Mouse (Mus musculus) embryonic facial prominence, embryonic 15.5 days (tissue): ENCODE results near the gene Ppp1r3g. TPM values are rescaled to one million over a fixed set of nuclear protein-coding genes. Genes with fewer than 3 reads are reported as not detected.
"Not testable (repeated sequence)": the region's sequence is repeated elsewhere in the genome, so short reads cannot be mapped to it uniquely, and the experiment has no call there.

Source experiments
- ATAC-seq: fragments of 200-750 bp; cut with Nextera tagmentation; 2 replicates; pipeline ENCODE4 v1.8.0; 2017; ENCODE audit warnings: low read depth, moderate TSS enrichment; ENCODE audit not compliant: insufficient number of reproducible peaks, low FRiP score, low TSS enrichment
- H3K27ac ChIP-seq: fragments of 300-500 bp; sonication (generic); replicated peaks from 2 replicates; pipeline ENCODE4 v1.5.1; 2015; ENCODE audit warnings: mild to moderate bottlenecking, inconsistent platforms
- H3K27me3 ChIP-seq: fragments of 300-500 bp; sonication (generic); 2 replicates; pipeline ENCODE4 v1.6.1; 2015; ENCODE audit warnings: inconsistent platforms
- H3K36me3 ChIP-seq: fragments of 300-500 bp; sonication (generic); 2 replicates; pipeline ENCODE4 v1.6.1; 2015; ENCODE audit warnings: mild to moderate bottlenecking, inconsistent platforms
- H3K4me1 ChIP-seq: fragments of 300-500 bp; sonication (generic); 2 replicates; pipeline ENCODE4 v1.6.1; 2015; ENCODE audit warnings: inconsistent platforms
- H3K4me2 ChIP-seq: fragments of 300-500 bp; sonication (generic); replicated peaks from 2 replicates; pipeline ENCODE4 v1.6.1; 2015; ENCODE audit warnings: mild to moderate bottlenecking, inconsistent platforms
- H3K4me3 ChIP-seq: fragments of 300-500 bp; sonication (generic); replicated peaks from 2 replicates; pipeline ENCODE4 v1.5.1; 2015; ENCODE audit warnings: mild to moderate bottlenecking, inconsistent platforms
- H3K9ac ChIP-seq: fragments of 300-500 bp; sonication (generic); 2 replicates; pipeline ENCODE4 v1.6.1; 2015; ENCODE audit warnings: inconsistent platforms
- H3K9me3 ChIP-seq: fragments of 300-500 bp; sonication (generic); replicated peaks from 2 replicates; pipeline ENCODE4 v1.6.1; 2016; ENCODE audit warnings: inconsistent platforms
- WGBS: fragments of 180-500 bp; shearing (Covaris S2); methylation state at CpG from one replicate; pipeline ENCODE4 v1.1.7; 2015; 5-methylcytosine and 5-hydroxymethylcytosine counted together
- polyA plus RNA-seq: library from polyadenylated mRNA; unstranded; fragments of >200 nt; fragmentation: Nextera tagmentation; extraction: Ambion mirVana; gene quantifications from 2 replicates; pipeline ENCODE4 v1.2.1, GENCODE M21; 2015

Ppp1r3g gene
- polyA plus RNA-seq, 1 experiment from 2014 or later: 1.5 TPM

DNA sequence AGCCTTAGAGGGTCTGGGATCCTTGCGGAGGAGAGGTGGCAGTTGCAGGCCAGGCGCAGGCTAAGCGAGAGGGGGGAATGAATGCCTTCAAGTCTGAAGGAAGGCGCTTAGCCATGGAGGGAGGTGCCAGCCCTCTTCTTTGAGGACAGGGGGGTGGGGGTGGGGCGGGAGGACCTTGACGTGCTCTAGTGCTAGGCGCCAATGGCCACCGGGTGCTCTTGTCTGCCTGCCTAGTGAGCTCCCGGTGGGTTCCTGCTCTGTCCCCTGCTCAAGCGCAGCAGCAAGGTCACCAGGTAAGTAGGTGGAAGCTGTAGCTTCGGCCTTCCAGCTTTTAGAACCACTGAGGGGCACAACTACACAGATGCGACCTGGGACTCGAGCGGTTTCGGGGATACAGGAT, 9.1 kb downstream of the Ppp1r3g start:
- H3K4me2 ChIP-seq: peak overlapping the region; percentile 100
- no peak overlapping the region for H3K27ac ChIP-seq
- H3K27me3 ChIP-seq: peaks cover 11% of the 10 kb centered on the region
- peaks cover 6% of the 10 kb centered on the region; the same call in 1 of the 2 replicates for H3K4me1 ChIP-seq
- 0 out of 2 replicates have a peak, but pooled peaks have one; percentile 15 for ATAC-seq
- H3K9ac ChIP-seq: no peak overlapping the region
- no peaks in the 10 kb centered on the region for H3K9me3 ChIP-seq
- peak overlapping the region; percentile 59 for H3K4me3 ChIP-seq
- H3K36me3 ChIP-seq: no peaks in the 10 kb centered on the region
- 6% methylated on average over 15 of the region's 15 CpGs for WGBS

DNA sequence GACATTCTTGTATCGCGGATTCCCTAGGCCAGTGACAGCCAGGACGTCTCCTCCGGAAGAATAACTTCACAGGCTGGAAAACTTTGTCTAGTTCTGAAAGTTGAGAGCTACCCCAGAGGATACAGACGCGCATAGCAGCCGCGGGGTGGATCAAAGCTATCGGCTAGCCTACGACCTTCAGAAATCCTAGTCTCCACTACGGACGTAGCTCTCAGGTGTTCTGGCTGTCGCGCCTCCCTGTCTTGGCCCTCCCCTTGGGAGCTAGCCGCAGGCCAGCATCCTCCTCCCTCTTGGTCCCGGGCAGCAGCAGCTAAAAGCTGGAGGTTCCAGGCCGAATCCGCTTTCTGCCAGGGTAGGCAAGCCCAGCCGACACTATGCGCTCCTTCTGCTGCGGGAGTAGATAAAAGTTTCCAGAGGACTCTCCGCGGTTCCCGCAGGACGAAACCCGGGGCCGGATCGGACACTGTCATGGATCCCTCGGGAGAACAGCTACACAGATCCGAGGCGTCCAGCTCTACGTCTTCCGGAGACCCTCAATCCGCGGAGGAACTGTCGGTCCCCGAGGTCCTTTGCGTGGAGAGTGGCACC, 9.6 kb downstream of the Ppp1r3g start:
- H3K9me3 ChIP-seq: no peaks in the 10 kb centered on the region
- peak overlapping the region; percentile 100 for H3K4me2 ChIP-seq
- peak; percentile 55 for ATAC-seq
- peaks cover 11% of the 10 kb centered on the region for H3K27me3 ChIP-seq
- H3K36me3 ChIP-seq: no peaks in the 10 kb centered on the region
- peak overlapping the region; percentile 24 for H3K9ac ChIP-seq
- peak overlapping the region; percentile 59 for H3K4me3 ChIP-seq
- no peak overlapping the region for H3K27ac ChIP-seq
- under 1% methylated on average over 38 of the region's 38 CpGs for WGBS
- peaks cover 6% of the 10 kb centered on the region; the same call in 1 of the 2 replicates for H3K4me1 ChIP-seq

DNA sequence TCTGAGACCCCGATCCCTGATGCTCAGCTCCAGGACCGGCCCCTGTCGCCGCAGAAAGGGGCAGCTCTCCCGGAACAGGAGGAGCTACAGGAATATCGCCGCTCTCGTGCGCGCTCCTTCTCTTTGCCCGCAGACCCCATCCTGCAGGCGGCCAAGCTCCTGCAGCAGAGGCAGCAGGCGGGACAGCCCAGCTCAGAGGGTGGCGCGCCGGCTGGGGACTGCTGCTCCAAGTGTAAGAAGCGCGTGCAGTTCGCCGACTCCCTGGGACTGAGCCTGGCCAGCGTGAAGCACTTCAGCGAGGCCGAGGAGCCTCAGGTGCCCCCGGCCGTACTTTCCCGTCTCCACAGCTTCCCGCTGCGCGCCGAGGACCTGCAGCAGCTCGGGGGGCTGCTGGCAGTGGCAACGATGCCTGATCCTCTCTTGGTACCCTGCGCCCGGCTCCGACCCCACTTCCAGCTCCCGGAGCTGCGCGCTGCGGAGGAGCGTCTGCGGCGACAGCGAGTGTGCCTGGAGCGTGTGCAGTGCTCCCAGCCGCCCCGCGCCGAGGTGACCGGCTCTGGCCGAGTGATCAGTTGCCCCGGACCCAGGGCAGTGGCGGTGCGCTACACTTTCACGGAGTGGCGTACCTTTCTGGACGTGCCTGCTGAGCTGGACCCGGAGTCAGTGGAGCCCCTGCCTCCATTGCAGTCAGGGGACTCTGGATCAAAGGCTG, 10.2 kb downstream of the Ppp1r3g start:
- H3K4me1 ChIP-seq: peaks cover 6% of the 10 kb centered on the region; the same call in 1 of the 2 replicates
- no peaks in the 10 kb centered on the region for H3K9me3 ChIP-seq
- H3K36me3 ChIP-seq: no peaks in the 10 kb centered on the region
- under 1% methylated on average over 57 of the region's 57 CpGs for WGBS
- H3K9ac ChIP-seq: peak overlapping the region; percentile 24
- H3K4me2 ChIP-seq: peak overlapping the region; percentile 100
- H3K4me3 ChIP-seq: peak overlapping the region; percentile 59
- H3K27ac ChIP-seq: no peak overlapping the region
- H3K27me3 ChIP-seq: peaks cover 11% of the 10 kb centered on the region
- peak; percentile 57 for ATAC-seq

- H3K27ac ChIP-seq: no peak overlapping the region
- peaks cover 6% of the 10 kb centered on the region; the same call in 1 of the 2 replicates for H3K4me1 ChIP-seq
- under 1% methylated on average over 18 of the region's 18 CpGs for WGBS
- peak overlapping the region; percentile 100 for H3K4me2 ChIP-seq
- no peaks in the 10 kb centered on the region for H3K9me3 ChIP-seq
- ATAC-seq: no peak
- peak overlapping the region; percentile 24; the same call in 1 of the 2 replicates for H3K9ac ChIP-seq
- H3K36me3 ChIP-seq: no peaks in the 10 kb centered on the region
- H3K27me3 ChIP-seq: peaks cover 11% of the 10 kb centered on the region
- H3K4me3 ChIP-seq: peak overlapping the region; percentile 59
Measured at GRCm38 (mm10) chr13:35969431-35969721, 10.7 kb downstream of the Ppp1r3g start.

DNA sequence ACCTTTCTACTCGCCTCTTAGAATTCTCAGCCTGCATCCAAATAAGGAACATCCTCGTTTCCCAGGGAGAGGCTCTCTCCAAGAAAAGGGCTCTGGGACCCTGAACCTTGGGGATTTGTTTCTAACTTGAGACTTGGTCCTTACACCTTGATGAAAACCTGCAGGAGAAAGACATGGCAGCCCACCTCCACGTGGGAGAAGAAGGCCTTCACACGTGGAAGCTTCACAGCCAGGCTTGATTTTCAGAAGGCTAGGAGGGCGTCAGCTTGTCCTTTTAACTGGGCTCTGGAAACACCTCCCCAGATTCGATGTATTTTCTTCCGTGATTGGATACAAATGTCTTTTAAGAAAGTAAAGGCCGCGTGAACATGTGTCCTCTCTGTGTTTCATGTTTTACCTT, 11.2 kb downstream of the Ppp1r3g start:
- Histone ChIP-seq H3K27ac (no peak overlapping the region), H3K4me1 (peaks cover 6% of the 10 kb centered on the region; the same call in 1 of the 2 replicates), H3K27me3 (peaks cover 11% of the 10 kb centered on the region), H3K9me3 (no peaks in the 10 kb centered on the region), H3K9ac (no peak overlapping the region), H3K4me3 (peak overlapping the region; percentile 59), H3K4me2 (peak overlapping the region; percentile 100), H3K36me3 (no peaks in the 10 kb centered on the region)
- ATAC-seq: no peak
- WGBS: 31% methylated on average over 9 of the region's 9 CpGs

- Histone ChIP-seq H3K4me1 (no peaks in the 10 kb centered on the region), H3K27ac (no peak overlapping the region), H3K4me3 (no peak overlapping the region), H3K9me3 (no peaks in the 10 kb centered on the region), H3K27me3 (no peaks in the 10 kb centered on the region), H3K9ac (no peak overlapping the region), H3K36me3 (peaks cover 13% of the 10 kb centered on the region; the same call in 1 of the 2 replicates), H3K4me2 (no peak overlapping the region)
- ATAC-seq: no peak
- 76% methylated on average over 7 of the region's 7 CpGs for WGBS
Measured at GRCm38 (mm10) chr13:35976912-35977311, 18.3 kb downstream of the Ppp1r3g start.

DNA sequence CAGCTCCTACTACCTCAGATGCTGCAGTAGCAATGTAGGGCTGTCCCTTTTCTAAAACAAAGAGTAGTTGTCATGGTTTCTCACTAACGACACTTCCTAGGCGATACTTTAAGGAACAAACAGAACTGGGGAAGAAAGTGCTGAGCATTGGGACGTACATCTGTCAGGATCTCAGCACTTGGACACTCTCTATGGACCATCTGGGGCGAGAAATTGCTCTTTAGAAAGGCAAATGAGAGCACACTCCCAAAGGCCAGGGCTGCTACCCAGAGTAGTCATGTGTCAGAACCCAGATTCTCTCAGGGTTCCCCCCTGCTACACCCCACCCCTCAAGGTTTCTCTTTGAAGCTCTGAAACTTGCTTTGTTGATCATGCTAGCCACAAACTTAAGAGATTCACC, 21.8 kb downstream of the Ppp1r3g start:
- Histone ChIP-seq H3K9me3 (no peaks in the 10 kb centered on the region), H3K4me3 (no peak overlapping the region), H3K4me1 (no peaks in the 10 kb centered on the region), H3K36me3 (peaks cover 13% of the 10 kb centered on the region; the same call in 1 of the 2 replicates), H3K9ac (no peak overlapping the region), H3K4me2 (no peak overlapping the region), H3K27me3 (no peaks in the 10 kb centered on the region), H3K27ac (no peak overlapping the region)
- no peak for ATAC-seq
- 79% methylated on average over 4 of the region's 4 CpGs for WGBS

GRCm38 (mm10) chr13:35982985-35983384, 24.3 kb downstream of the Ppp1r3g start:
- no peak overlapping the region for H3K27ac ChIP-seq

DNA sequence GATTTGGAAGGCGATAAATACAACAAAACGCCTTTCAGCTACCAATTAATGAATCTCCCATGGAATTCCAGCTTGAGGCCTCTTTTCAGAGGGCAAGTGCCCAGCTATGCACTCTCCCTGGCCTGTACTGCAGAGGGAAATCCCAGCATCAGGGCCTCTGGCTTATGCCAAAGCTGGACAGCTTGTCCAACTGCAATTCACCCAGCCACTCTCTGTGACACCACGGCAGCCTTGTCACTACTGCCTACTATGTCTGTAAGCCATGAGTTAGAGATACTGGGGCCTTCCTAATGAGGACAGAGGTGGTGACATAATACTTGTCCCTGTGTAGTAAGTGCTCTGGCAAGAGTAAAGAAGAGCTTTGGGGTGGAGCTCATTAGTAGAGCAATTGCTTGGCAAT, 30.7 kb downstream of the Ppp1r3g start:
- Histone ChIP-seq H3K4me1 (no peaks in the 10 kb centered on the region), H3K36me3 (no peaks in the 10 kb centered on the region), H3K27ac (no peak overlapping the region), H3K9ac (no peak overlapping the region), H3K4me2 (no peak overlapping the region), H3K9me3 (no peaks in the 10 kb centered on the region), H3K27me3 (no peaks in the 10 kb centered on the region), H3K4me3 (no peak overlapping the region)
- no peak for ATAC-seq
- WGBS: 71% methylated on average over 3 of the region's 3 CpGs

More at GRCm38 (mm10) chr13:35982985-35983384, 24.3 kb downstream of the Ppp1r3g start:
- H3K9me3 ChIP-seq: no peaks in the 10 kb centered on the region
- no peaks in the 10 kb centered on the region for H3K27me3 ChIP-seq
- no peaks in the 10 kb centered on the region for H3K4me1 ChIP-seq
- no peak for ATAC-seq
- H3K4me2 ChIP-seq: no peak overlapping the region
- WGBS: 83% methylated on average over 6 of the region's 6 CpGs
- no peak overlapping the region for H3K4me3 ChIP-seq
- H3K36me3 ChIP-seq: peaks cover 10% of the 10 kb centered on the region; the same call in 1 of the 2 replicates
- no peak overlapping the region for H3K9ac ChIP-seq

- H3K36me3 ChIP-seq, ATAC-seq, H3K4me2 ChIP-seq, H3K27ac ChIP-seq, H3K9me3 ChIP-seq, H3K4me1 ChIP-seq, H3K4me3 ChIP-seq, H3K27me3 ChIP-seq, H3K9ac ChIP-seq: not testable (repeated sequence)
- WGBS: 97% methylated on average over 21 of the region's 21 CpGs
Measured at GRCm38 (mm10) chr13:35991185-35991584, 32.5 kb downstream of the Ppp1r3g start.

DNA sequence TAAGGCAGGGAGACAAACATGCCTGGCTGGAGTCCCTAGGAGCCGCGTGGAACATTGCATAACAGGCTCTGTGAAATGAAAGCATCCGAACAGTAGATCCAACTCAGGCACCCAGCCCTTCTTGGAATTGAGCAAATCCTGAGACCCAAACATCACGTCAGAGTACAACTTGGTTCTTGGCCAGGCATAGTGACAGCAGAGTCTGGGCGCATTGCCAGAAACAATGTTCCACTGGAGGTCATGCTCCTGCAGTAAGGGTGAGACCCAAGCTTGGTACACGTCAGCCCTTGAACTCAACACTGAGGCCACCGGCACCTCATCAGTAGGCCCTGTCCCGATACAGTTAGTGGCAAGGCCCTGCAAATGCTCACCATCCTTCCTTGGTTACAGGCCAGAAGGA, 35.4 kb downstream of the Ppp1r3g start:
- H3K9ac ChIP-seq: no peak overlapping the region
- WGBS: 65% methylated on average over 8 of the region's 8 CpGs
- no peak overlapping the region for H3K4me3 ChIP-seq
- no peak overlapping the region for H3K27ac ChIP-seq
- H3K36me3 ChIP-seq: no peaks in the 10 kb centered on the region
- no peaks in the 10 kb centered on the region for H3K27me3 ChIP-seq
- no peak overlapping the region for H3K4me2 ChIP-seq
- no peaks in the 10 kb centered on the region for H3K4me1 ChIP-seq
- no peak for ATAC-seq
- no peaks in the 10 kb centered on the region for H3K9me3 ChIP-seq
